Mouse (Mus musculus) erythroblast, adult 5-6 weeks (primary cell): ENCODE data around the gene Slc26a9. TPM values are rescaled to one million over a fixed set of nuclear protein-coding genes. Genes with fewer than 3 reads are reported as not detected.

ENCODE experiments used
- ATAC-seq: replicated peaks from 2 replicates; pipeline ENCODE4 v1.8.0; 2016; ENCODE audit warnings: moderate number of reproducible peaks, mild to moderate bottlenecking, moderate TSS enrichment, inconsistent platforms; ENCODE audit not compliant: poor library complexity, low FRiP score, severe bottlenecking
- total RNA-seq, 2 experiments: library from RNA; stranded (forward) in 1 of 2; stranded (reverse) in 1 of 2; fragments of 150-400 nt in 1 of 2; fragments of 200-764, 138-1000 nt in 1 of 2; gene quantifications; 2 replicates each; pipeline versions ENCODE4 v1.2.3 to v1.2.4; 2015 to 2017; ENCODE audit warnings: low replicate concordance in 2 of 2

The Slc26a9 gene
- total RNA-seq, 2 experiments from 2014 or later = not detected

DNA sequence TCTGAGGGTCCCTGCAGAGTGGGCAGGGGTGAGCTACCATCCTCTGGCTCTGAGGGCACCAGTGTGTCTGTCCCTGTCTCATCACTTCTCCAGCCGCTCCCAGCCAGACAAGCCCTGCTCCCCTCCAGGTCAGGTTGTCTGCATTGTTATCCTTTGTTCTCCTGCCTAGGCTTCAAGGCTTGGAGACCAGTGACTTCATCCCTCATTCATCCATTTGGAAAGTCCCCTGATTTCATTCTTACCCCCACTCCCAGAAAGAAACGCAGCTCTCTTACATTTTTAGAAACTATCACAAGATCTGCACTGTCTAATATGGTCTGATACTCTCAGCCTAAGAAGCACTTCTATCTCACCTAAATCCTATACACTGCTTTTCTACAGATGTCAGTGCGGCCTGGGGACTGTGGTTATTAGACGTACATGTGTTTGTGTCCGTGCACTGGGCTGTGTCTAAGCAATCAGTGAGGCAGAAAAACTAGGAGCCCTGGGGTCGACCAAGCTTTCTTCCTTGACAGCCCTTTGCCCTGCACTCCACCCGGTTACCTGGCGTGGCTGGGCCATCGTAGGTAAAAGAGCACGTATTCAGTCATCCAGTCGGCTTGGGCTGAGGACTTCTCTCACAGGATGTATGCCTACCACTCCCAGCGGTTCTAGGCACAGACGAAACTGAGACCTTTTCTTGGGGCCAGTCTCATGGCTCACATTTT lies 10.2 kb upstream of the Slc26a9 start:
- no peak for ATAC-seq

- ATAC-seq = no peak
Measured at GRCm38 (mm10) chr1:131734657-131735273, 9.1 kb upstream of the Slc26a9 start.

GRCm38 (mm10) chr1:131736494-131736893 lies 7.3 kb upstream of the Slc26a9 start:
- ATAC-seq = no peak

DNA sequence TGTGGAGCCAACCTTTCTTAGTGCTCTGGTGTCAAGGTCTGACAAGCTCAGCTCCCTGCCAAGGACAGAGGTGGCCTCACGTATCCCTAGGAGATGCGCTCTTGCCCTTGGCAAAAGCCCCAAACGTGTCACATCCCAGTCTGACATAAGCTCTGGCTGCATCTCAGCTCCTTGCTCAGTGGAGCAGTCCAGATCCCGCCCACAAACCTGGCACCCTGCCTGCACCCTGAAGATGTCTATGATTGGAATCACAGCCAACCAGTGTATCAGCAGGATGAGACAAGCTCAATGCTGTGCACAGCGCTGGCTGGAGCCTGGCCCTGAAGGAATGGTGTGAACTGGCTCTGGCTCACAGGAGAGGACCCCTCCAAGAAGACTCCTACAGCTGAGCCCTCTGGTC lies 6.6 kb upstream of the Slc26a9 start:
- ATAC-seq = no peak

- ATAC-seq = no peak
Measured at GRCm38 (mm10) chr1:131738760-131739159, 5.1 kb upstream of the Slc26a9 start.

DNA sequence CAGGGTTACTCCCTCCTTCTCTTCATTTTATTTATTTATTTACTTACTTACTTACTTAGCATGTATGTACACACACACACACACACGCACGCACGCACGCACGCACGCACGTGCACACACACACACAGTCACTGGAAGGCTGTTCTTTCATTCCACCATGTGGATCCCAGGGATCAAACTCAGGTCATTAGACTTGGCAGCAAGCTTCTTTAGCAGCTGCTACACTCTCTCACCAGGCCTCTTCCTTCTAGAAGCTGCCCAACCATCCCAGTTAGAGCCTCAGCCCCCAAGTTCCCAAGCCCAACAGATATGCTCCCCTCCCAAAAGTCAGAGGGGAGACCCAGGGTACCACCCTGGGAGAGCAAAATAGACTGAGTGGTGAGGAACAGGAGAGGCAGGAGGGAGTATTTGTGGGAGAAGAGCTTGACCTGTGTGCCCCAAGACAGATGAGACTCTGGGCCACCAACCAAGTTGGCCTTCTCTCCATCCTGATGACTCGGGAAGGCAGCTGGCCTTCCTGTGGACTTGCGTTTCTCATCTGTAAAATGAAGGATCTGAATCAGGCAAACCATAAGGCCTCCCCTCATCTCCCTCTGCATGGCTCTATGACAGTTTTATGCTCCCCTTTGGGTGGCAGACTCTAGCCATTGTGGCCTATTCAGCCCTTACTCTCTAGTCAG lies 4.2 kb upstream of the Slc26a9 start:
- ATAC-seq = no peak

- ATAC-seq = no peak
Measured at GRCm38 (mm10) chr1:131745391-131745790, 1.6 kb downstream of the Slc26a9 start.

- ATAC-seq = no peak
Measured at GRCm38 (mm10) chr1:131747761-131748160, 3.9 kb downstream of the Slc26a9 start.

DNA sequence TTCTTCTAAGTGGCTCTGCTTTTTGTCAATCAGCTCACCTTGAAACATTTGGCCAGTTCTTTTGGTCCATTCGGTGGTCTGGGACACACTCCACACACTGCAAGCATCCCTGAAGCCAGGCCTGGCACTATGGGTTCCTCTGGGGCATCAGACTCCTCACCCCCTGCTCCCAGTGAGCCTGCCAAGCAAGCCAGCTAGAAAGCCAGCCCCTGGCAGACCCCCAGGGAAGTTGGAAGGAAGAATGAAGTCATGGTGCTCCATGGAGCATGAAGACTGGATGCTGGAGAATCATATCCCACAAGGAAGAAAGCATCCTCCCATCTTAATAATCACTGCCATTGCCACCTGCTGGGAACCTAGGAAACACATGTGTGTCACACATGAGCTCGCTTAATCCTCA lies 4.8 kb downstream of the Slc26a9 start:
- no peak for ATAC-seq

DNA sequence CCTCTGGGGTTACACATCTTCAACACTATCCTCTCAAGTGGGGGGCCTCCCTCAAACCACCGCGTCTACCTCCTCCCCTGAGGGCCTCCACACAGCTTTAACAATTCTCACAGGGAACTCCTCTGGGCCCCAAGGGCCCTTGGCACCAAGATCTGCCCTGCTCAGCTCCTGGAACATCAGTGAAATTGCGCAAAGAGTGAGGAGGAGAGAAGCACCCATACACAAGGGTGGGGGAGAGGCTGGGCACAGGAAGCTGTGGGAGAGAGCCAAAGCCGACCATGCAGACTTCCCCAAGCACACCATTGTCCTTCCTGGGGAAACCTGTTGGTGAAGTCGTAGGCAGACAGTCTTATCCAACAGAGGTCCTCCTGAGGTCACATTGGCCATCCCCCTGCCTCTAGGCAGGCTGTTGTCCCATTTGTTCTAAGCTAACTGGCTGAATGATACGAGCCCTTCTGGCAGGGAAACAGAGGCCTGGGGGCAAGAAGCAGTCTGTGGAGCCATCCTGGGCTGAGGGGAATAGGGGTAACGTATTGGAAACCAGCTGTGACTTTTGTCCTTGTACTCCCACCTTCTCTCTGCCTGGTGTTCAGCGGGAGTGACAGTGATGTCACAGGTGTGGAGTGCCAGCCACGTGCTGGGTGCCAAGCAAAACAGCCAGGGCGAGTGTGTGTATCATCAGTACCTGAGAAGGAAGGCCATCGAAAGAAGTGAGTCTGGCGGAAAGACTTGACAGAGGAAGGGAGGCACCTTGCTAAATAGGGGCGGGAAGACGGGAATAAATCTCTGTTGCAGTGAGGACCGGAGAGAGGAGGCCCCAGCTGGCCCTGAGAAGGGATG lies 6.1 kb downstream of the Slc26a9 start:
- no peak for ATAC-seq

DNA sequence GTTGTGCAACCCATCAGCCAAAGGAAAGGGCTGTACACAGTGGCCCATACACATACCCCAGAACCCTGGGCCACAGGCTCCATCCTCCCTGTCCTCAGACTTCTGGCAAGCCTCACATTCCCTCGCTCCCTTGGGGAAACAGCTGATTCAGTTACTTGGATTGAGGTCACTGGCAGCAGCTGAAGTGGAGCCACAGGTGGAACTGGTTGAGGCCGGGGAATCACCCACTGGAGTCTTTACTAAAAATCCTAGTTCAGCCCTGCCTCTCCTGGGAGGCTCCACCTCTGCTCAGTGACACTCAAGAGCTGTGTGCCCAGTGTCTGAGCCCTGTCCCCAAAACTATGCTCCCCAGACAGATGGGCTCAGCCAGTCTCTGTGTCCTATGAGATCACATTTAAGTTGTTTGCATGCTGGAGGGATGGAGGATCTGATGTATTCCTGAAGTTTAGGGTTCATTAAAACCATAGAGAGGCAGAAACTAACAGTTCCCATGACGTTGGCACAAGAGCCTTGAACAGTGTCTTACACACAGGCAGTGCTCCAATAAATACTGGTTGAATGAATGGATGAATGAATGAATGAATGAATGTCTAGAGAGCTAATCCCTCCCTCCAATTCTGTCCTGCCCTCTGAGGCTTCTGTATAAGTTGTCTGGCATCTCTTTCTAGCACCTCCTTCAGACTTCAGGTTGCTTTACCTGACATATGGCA lies 7.5 kb downstream of the Slc26a9 start:
- no peak for ATAC-seq

GRCm38 (mm10) chr1:131751891-131752311 lies 8.1 kb downstream of the Slc26a9 start:
- ATAC-seq = no peak

- no peak for ATAC-seq
Measured at GRCm38 (mm10) chr1:131754212-131754829, 10.5 kb downstream of the Slc26a9 start.

- no peak for ATAC-seq
Measured at GRCm38 (mm10) chr1:131754916-131755315, 11.1 kb downstream of the Slc26a9 start.

DNA sequence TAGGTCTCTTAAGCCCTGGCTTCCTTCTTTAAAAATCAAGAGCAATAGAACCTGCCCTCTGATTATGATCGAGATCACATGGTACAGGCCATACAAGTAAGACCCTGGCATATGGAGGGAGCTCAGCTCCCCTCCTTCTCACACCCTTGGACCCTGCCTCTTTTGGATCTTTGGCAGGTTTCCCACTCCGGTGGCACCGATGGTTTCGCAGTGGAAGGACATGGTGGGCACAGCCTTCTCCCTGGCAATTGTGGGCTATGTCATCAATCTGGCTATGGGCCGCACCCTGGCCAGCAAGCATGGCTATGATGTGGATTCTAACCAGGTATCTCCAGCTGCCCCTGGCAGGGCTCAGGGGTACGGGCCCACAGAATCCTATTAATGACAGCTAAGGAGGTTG lies 13.4 kb downstream of the Slc26a9 start:
- ATAC-seq = no peak

- no peak for ATAC-seq
Measured at GRCm38 (mm10) chr1:131758796-131759195, 15.0 kb downstream of the Slc26a9 start.

DNA sequence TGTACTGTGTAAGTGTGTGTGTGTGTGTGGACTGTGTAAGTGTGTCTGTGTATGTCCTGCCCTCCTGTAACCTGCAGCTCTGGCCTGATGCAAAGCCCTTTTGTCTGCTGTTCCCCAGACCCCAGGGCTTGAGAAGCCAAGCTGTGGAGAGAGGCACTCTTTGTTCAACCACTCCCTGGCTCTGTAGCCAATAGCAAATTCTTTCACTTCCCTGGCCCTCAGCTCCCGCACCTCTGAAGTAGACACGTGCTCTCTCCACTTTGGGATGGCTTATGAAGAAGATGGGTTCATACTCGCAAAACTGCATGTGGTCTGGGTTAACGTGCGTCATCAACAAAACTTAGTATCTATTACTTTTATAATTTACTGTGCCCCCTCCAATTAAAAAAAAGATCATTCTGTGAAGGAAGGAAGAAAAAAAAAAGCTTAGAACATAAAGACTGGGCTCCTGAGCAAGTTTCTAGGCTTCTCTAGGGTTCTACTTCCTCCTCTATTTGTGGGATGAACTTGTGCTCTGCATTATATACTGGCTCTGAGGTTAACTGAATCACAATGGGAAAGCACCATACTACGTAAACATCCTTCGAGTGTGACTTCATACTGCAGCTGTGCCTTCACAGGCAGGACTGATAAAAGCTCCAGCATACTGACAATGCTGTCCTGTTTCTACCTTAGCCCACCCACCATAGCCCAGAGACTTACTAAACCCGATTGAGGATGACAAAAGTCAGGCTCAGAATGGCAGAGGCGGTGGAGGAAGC lies 16.0 kb downstream of the Slc26a9 start:
- no peak for ATAC-seq

GRCm38 (mm10) chr1:131760428-131760820 lies 16.6 kb downstream of the Slc26a9 start:
- no peak for ATAC-seq
